Mouse (Mus musculus): ENCODE measurements at regions not wholly inside any gene's neighbourhood (a gene's known extent, or its start where the extent isn't known, plus 50 kb on each side); places are given as distances from the start of the nearest gene placed in this dataset.
A peak's percentile ranks its signal among the peaks of the same experiment; 100 is the strongest.

DNA sequence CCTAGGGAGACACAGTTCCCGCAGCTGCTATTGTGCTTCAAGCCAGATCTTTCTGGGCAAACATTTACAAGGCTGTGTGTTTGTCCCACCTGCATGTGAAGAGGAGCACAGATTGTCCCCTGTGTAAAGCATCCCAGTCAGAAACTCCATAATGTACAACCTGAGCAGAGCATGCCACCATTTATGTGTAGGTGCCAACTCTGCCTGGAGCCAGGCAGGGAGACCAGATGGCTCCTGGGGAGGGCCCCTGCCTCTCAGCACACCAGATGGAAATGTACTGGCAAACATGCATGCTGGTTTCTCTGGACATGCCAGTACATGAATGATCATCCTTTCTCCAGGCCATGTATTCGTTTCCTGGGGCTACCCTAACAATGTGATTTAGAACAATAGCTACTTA is 98.6 kb upstream of the Foxp3 start:
- Histone ChIP-seq H3K36me3 (ENCODE audit: control insufficient read depth, insufficient read depth, low read length) (no peaks in the 10 kb centered on the region), H3K27ac (replicated peaks; ENCODE audit: low read depth, low read length) (no peak overlapping the region), H3K4me1 (ENCODE audit: control insufficient read depth, insufficient read depth, low read length) (no peaks in the 10 kb centered on the region), H3K9me3 (ENCODE audit: control insufficient read depth, low read length) (no peaks in the 10 kb centered on the region), H3K27me3 (replicated peaks; ENCODE audit: control insufficient read depth, insufficient read depth, low read length) (no peaks in the 10 kb centered on the region), H3K9ac (ENCODE audit: low read depth, low read length) (no peak overlapping the region), H3K4me3 (ENCODE audit: low read depth, low read length) (no peak overlapping the region), H3K4me2 (ENCODE audit: low read depth, low read length) (no peak overlapping the region)
- ATAC-seq (ENCODE audit: low read depth) (no peak), DNase-seq (ENCODE audit: low spot score) (no peak)
- WGBS: 81% methylated on average over 2 of the region's 2 CpGs

DNA sequence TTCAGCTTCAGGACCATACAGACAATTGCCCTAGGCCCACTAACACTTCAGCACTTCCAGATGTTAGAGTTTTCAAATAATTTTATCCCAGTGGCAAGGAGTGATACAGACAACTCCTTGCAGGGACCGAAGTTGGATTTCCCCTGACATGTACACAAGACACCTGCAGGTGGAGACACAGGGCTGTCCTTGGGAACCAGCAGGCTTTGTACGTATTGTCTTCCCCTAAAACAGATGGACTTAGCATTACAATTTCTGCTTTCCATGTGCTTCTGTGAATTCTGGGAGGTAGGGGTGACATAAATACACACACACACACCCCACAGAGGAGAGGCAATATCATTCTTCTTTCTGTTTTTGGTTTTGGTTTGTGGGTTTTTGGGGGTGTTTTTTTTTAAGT is 98.2 kb upstream of the Usp27x start:
- H3K36me3 ChIP-seq (ENCODE audit: control insufficient read depth, insufficient read depth, low read length): no peaks in the 10 kb centered on the region
- ATAC-seq (ENCODE audit: low read depth): no peak
- 24% methylated on average over 2 of the region's 2 CpGs for WGBS
- no peak overlapping the region for H3K9ac ChIP-seq (ENCODE audit: low read depth, low read length)
- H3K4me1 ChIP-seq (ENCODE audit: control insufficient read depth, insufficient read depth, low read length): no peaks in the 10 kb centered on the region
- no peak overlapping the region for H3K4me2 ChIP-seq (ENCODE audit: low read depth, low read length)
- DNase-seq (ENCODE audit: low spot score): peak; percentile 58
- no peak overlapping the region for H3K4me3 ChIP-seq (ENCODE audit: low read depth, low read length)
- H3K27me3 ChIP-seq (replicated peaks; ENCODE audit: control insufficient read depth, insufficient read depth, low read length): no peaks in the 10 kb centered on the region
- no peak overlapping the region for H3K27ac ChIP-seq (replicated peaks; ENCODE audit: low read depth, low read length)
- H3K9me3 ChIP-seq (ENCODE audit: control insufficient read depth, low read length): no peaks in the 10 kb centered on the region

DNA sequence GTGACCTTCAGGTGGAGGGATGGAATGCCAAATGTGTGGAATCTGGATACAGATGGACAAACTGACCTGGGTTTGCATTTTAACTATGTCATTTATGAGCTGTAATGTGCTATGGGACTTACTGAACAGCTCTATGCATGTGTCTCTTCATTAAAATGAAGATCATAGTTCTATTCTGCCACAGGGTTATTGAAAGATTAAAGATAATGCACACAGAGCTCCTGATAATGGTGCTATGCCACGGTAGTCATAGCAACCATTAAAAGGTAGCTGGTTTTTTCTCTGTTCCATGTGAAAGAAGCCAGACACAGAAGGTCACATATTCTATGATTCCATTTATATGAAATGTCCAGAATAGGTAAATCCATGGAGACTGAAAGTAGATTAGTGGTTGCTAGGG is 94.2 kb upstream of the Usp27x start:
- H3K9me3 ChIP-seq (ENCODE audit: control insufficient read depth, low read length): no peaks in the 10 kb centered on the region
- 73% methylated on average over 1 of the region's 1 CpGs for WGBS
- no peak for ATAC-seq (ENCODE audit: low read depth)
- no peaks in the 10 kb centered on the region for H3K4me1 ChIP-seq (ENCODE audit: control insufficient read depth, insufficient read depth, low read length)
- H3K4me2 ChIP-seq (ENCODE audit: low read depth, low read length): no peak overlapping the region
- H3K27me3 ChIP-seq (replicated peaks; ENCODE audit: control insufficient read depth, insufficient read depth, low read length): no peaks in the 10 kb centered on the region
- H3K27ac ChIP-seq (replicated peaks; ENCODE audit: low read depth, low read length): no peak overlapping the region
- no peak overlapping the region for H3K4me3 ChIP-seq (ENCODE audit: low read depth, low read length)
- no peak overlapping the region for H3K9ac ChIP-seq (ENCODE audit: low read depth, low read length)
- no peaks in the 10 kb centered on the region for H3K36me3 ChIP-seq (ENCODE audit: control insufficient read depth, insufficient read depth, low read length)
- DNase-seq (ENCODE audit: low spot score): no peak

DNA sequence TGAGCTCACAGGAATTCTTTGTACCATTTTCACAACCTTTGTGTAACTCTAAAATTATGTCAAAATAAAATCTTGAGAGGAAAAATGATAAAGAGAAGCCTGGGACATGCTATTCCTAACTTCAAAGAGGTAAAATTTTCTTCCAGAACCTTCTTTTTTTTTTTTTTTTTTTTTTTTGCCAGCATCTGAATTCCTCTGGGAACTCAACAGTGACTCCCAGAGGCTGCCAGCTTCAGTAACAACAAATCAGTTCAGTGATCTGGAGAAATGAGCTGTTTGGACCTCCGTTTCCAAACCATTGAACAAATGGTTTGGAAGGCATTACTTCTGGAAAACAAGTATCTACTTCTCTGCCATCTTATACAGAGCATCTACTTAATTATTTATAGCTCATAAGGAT is 92.4 kb upstream of the Usp27x start:
- Histone ChIP-seq H3K9ac (ENCODE audit: low read depth, low read length) (no peak overlapping the region), H3K27me3 (replicated peaks; ENCODE audit: control insufficient read depth, insufficient read depth, low read length) (no peaks in the 10 kb centered on the region), H3K36me3 (ENCODE audit: control insufficient read depth, insufficient read depth, low read length) (no peaks in the 10 kb centered on the region), H3K4me3 (ENCODE audit: low read depth, low read length) (no peak overlapping the region), H3K4me2 (ENCODE audit: low read depth, low read length) (no peak overlapping the region), H3K9me3 (ENCODE audit: control insufficient read depth, low read length) (no peaks in the 10 kb centered on the region), H3K27ac (replicated peaks; ENCODE audit: low read depth, low read length) (no peak overlapping the region), H3K4me1 (ENCODE audit: control insufficient read depth, insufficient read depth, low read length) (no peaks in the 10 kb centered on the region)
- DNase-seq (ENCODE audit: low spot score) (no peak), ATAC-seq (ENCODE audit: low read depth) (no peak)
- 56% methylated on average over 1 of the region's 1 CpGs for WGBS

DNA sequence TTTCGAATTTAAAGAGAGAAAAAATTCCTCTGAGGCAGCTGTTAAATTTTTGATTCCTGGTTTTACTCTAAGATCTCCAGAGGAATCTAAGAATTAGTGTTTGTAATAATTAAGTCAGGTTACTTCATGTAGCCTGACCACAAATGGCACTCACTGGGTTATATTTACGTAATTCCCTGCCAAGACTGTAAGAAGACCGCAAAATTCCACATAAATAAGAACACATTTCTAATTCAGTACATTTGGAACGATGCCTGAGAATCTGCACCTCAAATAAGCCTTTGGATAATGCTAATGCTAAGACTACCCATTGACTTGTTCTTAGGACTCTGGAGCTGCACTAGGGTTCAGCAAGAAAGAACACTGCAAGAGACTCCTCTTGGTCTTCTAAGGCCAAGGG is 81.2 kb upstream of the Usp27x start:
- 65% methylated on average over 4 of the region's 4 CpGs for WGBS
- no peak for ATAC-seq (ENCODE audit: low read depth)
- H3K9me3 ChIP-seq (ENCODE audit: control insufficient read depth, low read length): no peaks in the 10 kb centered on the region

DNA sequence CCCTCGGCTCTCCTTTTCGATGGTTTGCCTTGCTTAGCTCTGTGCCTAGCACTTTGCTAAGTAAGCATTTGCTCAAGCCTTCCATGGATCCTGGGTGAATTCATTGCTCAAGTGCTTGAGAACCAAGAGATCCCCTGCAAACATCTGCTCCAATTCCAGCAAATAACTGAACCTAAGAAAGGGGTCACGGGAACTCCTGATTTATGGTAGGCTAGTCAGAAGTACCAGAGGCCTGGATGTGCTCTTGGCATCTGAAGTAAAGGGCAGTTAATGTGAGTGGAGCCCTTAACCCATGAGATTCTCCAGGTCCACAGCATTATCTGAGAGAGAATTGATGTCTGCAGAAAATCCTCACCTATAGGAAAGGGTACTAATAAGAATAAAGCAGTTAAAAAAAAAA is 69.4 kb upstream of the Usp27x start:
- DNase-seq (ENCODE audit: low spot score) (no peak), ATAC-seq (ENCODE audit: low read depth) (no peak)
- Histone ChIP-seq H3K9me3 (ENCODE audit: control insufficient read depth, low read length) (no peaks in the 10 kb centered on the region), H3K36me3 (ENCODE audit: control insufficient read depth, insufficient read depth, low read length) (no peaks in the 10 kb centered on the region), H3K4me3 (ENCODE audit: low read depth, low read length) (no peak overlapping the region), H3K4me1 (ENCODE audit: control insufficient read depth, insufficient read depth, low read length) (no peaks in the 10 kb centered on the region), H3K9ac (ENCODE audit: low read depth, low read length) (no peak overlapping the region), H3K4me2 (ENCODE audit: low read depth, low read length) (no peak overlapping the region), H3K27ac (replicated peaks; ENCODE audit: low read depth, low read length) (no peak overlapping the region), H3K27me3 (replicated peaks; ENCODE audit: control insufficient read depth, insufficient read depth, low read length) (no peaks in the 10 kb centered on the region)
- WGBS: 81% methylated on average over 3 of the region's 3 CpGs

More for the DNA sequence above, 81.2 kb upstream of the Usp27x start:
- H3K4me3 ChIP-seq (ENCODE audit: low read depth, low read length): no peak overlapping the region
- H3K4me2 ChIP-seq (ENCODE audit: low read depth, low read length): no peak overlapping the region
- H3K9ac ChIP-seq (ENCODE audit: low read depth, low read length): no peak overlapping the region
- H3K36me3 ChIP-seq (ENCODE audit: control insufficient read depth, insufficient read depth, low read length): no peaks in the 10 kb centered on the region
- H3K27me3 ChIP-seq (replicated peaks; ENCODE audit: control insufficient read depth, insufficient read depth, low read length): no peaks in the 10 kb centered on the region
- H3K27ac ChIP-seq (replicated peaks; ENCODE audit: low read depth, low read length): no peak overlapping the region
- no peaks in the 10 kb centered on the region for H3K4me1 ChIP-seq (ENCODE audit: control insufficient read depth, insufficient read depth, low read length)
- peak; percentile 57 for DNase-seq (ENCODE audit: low spot score)

DNA sequence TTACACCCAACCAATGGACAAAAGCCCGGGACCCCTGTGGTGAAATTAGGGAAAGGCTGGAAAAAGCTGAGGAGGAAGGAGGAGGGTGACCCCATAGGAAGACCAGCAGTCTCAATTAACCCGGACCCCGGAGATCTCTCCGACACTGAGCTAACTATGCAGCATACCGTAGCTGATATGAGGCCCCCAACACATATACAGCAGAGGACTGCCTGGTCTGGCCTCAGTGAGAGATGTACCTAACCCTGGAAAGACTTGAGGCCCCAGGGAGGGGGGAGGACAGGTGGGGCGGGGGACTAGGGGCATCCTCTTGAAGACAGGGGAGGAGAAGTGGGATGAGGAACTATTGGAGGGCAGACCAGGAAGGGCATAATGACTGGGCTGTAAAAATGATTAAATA is 69.0 kb upstream of the Usp27x start:
- H3K9ac ChIP-seq (ENCODE audit: low read depth, low read length): no peak overlapping the region
- no peak overlapping the region for H3K4me3 ChIP-seq (ENCODE audit: low read depth, low read length)
- ATAC-seq (ENCODE audit: low read depth) (no peak), DNase-seq (ENCODE audit: low spot score) (no peak)
- no peak overlapping the region for H3K27ac ChIP-seq (replicated peaks; ENCODE audit: low read depth, low read length)
- H3K4me2 ChIP-seq (ENCODE audit: low read depth, low read length): no peak overlapping the region
- H3K9me3 ChIP-seq (ENCODE audit: control insufficient read depth, low read length): no peaks in the 10 kb centered on the region
- 47% methylated on average over 6 of the region's 6 CpGs for WGBS
- H3K36me3 ChIP-seq (ENCODE audit: control insufficient read depth, insufficient read depth, low read length): no peaks in the 10 kb centered on the region
- H3K27me3 ChIP-seq (replicated peaks; ENCODE audit: control insufficient read depth, insufficient read depth, low read length): no peaks in the 10 kb centered on the region
- no peaks in the 10 kb centered on the region for H3K4me1 ChIP-seq (ENCODE audit: control insufficient read depth, insufficient read depth, low read length)

DNA sequence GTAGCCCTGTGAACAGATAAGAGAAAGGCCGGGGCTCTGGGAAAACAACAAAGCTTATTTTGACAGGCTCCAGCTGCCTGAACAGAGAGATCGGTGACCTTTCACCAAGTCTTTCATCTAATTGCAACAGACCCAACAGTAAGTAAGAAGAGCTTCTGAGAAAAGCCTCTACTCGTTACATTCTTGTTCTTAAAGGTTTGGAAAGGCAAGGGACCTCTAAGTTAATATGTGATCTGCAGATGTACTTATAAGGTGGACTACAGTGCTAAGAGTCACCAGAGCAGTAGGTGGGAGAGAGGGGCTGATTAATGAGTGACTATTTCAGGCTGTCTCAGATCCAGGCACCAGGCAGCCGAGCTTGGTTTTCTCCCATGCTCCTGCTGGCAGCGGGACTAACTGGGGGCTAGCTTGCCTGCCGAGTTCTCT is 68.4 kb upstream of the Usp27x start:
- H3K27me3 ChIP-seq (replicated peaks; ENCODE audit: control insufficient read depth, insufficient read depth, low read length): no peaks in the 10 kb centered on the region
- no peak overlapping the region for H3K27ac ChIP-seq (replicated peaks; ENCODE audit: low read depth, low read length)
- ATAC-seq (ENCODE audit: low read depth) (no peak), DNase-seq (ENCODE audit: low spot score) (no peak)
- H3K4me3 ChIP-seq (ENCODE audit: low read depth, low read length): no peak overlapping the region
- no peaks in the 10 kb centered on the region for H3K9me3 ChIP-seq (ENCODE audit: control insufficient read depth, low read length)
- H3K4me2 ChIP-seq (ENCODE audit: low read depth, low read length): no peak overlapping the region
- 28% methylated on average over 6 of the region's 6 CpGs for WGBS
- H3K9ac ChIP-seq (ENCODE audit: low read depth, low read length): no peak overlapping the region
- no peaks in the 10 kb centered on the region for H3K4me1 ChIP-seq (ENCODE audit: control insufficient read depth, insufficient read depth, low read length)
- H3K36me3 ChIP-seq (ENCODE audit: control insufficient read depth, insufficient read depth, low read length): no peaks in the 10 kb centered on the region

DNA sequence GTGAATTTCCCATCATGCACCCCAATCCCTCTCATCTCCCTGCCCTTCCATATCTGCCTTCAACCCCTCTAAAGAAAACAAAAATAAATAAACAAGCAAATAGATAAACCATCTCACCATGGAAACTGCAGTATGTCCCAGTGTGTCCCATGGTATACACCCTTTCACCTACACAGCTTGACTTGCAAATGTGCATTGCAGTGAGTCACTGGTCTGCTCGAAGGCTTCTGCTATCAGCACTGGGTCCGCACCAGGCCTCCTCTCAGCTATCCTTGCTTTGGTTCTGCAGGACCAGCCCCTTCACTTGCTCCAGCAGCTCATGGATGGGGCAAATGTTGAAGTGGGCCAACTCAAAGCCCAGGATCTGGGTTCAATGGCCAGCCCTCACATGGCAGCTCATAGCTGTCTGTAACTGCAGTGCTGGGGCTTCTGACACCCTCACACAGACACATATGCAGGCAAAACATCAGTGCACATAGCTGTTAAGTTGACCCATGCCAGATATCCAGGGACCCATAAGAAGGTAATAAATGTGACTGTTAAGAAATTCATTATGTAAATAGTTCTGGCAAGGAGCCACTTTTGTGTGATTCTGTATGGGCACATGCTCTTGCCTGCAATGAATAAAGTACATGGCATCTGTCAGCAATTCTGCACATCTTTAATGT is 59.9 kb upstream of the Usp27x start:
- no peaks in the 10 kb centered on the region for H3K9me3 ChIP-seq (ENCODE audit: control insufficient read depth, low read length)
- 71% methylated on average over 2 of the region's 2 CpGs for WGBS
- no peaks in the 10 kb centered on the region for H3K36me3 ChIP-seq (ENCODE audit: control insufficient read depth, insufficient read depth, low read length)
- no peak overlapping the region for H3K4me2 ChIP-seq (ENCODE audit: low read depth, low read length)
- no peaks in the 10 kb centered on the region for H3K4me1 ChIP-seq (ENCODE audit: control insufficient read depth, insufficient read depth, low read length)
- no peak overlapping the region for H3K4me3 ChIP-seq (ENCODE audit: low read depth, low read length)
- no peak for DNase-seq (ENCODE audit: low spot score)
- no peak for ATAC-seq (ENCODE audit: low read depth)
- no peak overlapping the region for H3K27ac ChIP-seq (replicated peaks; ENCODE audit: low read depth, low read length)
- H3K27me3 ChIP-seq (replicated peaks; ENCODE audit: control insufficient read depth, insufficient read depth, low read length): no peaks in the 10 kb centered on the region
- no peak overlapping the region for H3K9ac ChIP-seq (ENCODE audit: low read depth, low read length)
